In the genomic region with DNA sequence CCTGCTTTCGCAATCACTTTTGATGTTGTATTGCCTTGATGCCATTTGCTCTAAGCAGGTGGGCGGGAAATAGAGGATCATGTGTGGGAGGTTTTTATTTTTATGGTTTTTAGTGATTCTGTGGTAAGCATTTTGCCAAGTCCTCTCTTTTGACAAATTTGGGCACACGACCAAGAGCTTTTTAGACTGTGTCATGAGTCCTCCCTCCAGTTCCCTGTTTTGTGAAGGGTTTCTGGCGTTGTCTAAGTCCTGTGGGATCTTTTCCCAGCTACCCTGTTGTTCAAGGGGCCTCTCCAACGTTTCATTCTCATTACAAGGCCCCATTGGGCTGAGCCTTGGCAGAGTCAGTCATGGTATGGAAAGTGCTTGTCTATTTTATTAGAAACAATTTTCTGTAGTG, we compare ENCODE assay signal across 17 mouse cellular contexts.
DNase-seq lines count a peak whose midpoint lies in the region; ATAC-seq lines count a peak whose summit lies in the region.
"Had no signal": no experiment of that assay in that cellular context is flagged by ENCODE, and none has a peak within 500 bp of the region (broad histone marks: within the 10 kb centered on the region; RNA-seq: fewer than 3 reads in every experiment).

No protein-coding gene starts in this region.

- DNase-seq in hindbrain, embryonic 11.5 days (ENCODE audit: low spot score), result no peak
- DNase-seq in right cerebral cortex, adult 18-20 months, result peak; percentile 20
- no peak for DNase-seq in right cerebral cortex, postnatal 14 days
- DNase-seq in adrenal gland, postnatal 25 days, result no peak
- no peak for DNase-seq in T-cell, adult 2 months (ENCODE audit: low spot score)
- DNase-seq: cerebellum, adult 11-12 months; heart, adult 11 months; kidney, adult 18-20 months; kidney, postnatal 14 days; liver, embryonic 13.5 days; retina, postnatal 1 day; thymus, postnatal 36 days had no signal

- H3K4me3 ChIP-seq in hindbrain, embryonic 16.5 days (ENCODE audit: low read length), result no peak overlapping the region
- H3K4me3 ChIP-seq in hindbrain, embryonic 11.5 days (ENCODE audit: low read depth, low read length), result no peak overlapping the region
- no peak overlapping the region for H3K4me3 ChIP-seq in forebrain, embryonic 16.5 days (replicated peaks; ENCODE audit: low read length)
- H3K4me3 ChIP-seq in limb, embryonic 15.5 days, result no peak overlapping the region
- H3K4me3 ChIP-seq: liver, embryonic 13.5 days; megakaryocyte, embryonic 14.5 days had no signal

- H3K9ac ChIP-seq in hindbrain, embryonic 16.5 days (ENCODE audit: low read depth, low read length), result no peak overlapping the region
- no peak overlapping the region for H3K9ac ChIP-seq in hindbrain, embryonic 11.5 days (ENCODE audit: low read depth, low read length)
- no peak overlapping the region for H3K9ac ChIP-seq in forebrain, embryonic 16.5 days (replicated peaks; ENCODE audit: low read depth, low read length)
- no peak overlapping the region for H3K9ac ChIP-seq in limb, embryonic 15.5 days
- H3K9ac ChIP-seq: liver, embryonic 13.5 days had no signal

- no peaks in the 10 kb centered on the region for H3K27me3 ChIP-seq in hindbrain, embryonic 16.5 days (replicated peaks; ENCODE audit: control insufficient read depth, insufficient read depth, low read length)
- no peaks in the 10 kb centered on the region for H3K27me3 ChIP-seq in hindbrain, embryonic 11.5 days (ENCODE audit: control insufficient read depth, insufficient read depth, low read length)
- H3K27me3 ChIP-seq in forebrain, embryonic 16.5 days (replicated peaks; ENCODE audit: control insufficient read depth, insufficient read depth, low read length), result no peaks in the 10 kb centered on the region
- no peaks in the 10 kb centered on the region for H3K27me3 ChIP-seq in limb, embryonic 15.5 days
- H3K27me3 ChIP-seq: liver, embryonic 13.5 days had no signal

- H3K27ac ChIP-seq in hindbrain, embryonic 16.5 days (ENCODE audit: low read depth, low read length), result no peak overlapping the region
- H3K27ac ChIP-seq in hindbrain, embryonic 11.5 days (ENCODE audit: low read depth, low read length), result no peak overlapping the region
- H3K27ac ChIP-seq in forebrain, embryonic 16.5 days (ENCODE audit: low read length), result no peak overlapping the region
- H3K27ac ChIP-seq in limb, embryonic 15.5 days, result no peak overlapping the region
- H3K27ac ChIP-seq: liver, embryonic 13.5 days had no signal

- 59% methylated on average over 5 of the region's 5 CpGs for WGBS in hindbrain, embryonic 16.5 days
- 79% methylated on average over 5 of the region's 5 CpGs for WGBS in hindbrain, embryonic 11.5 days
- 47% methylated on average over 5 of the region's 5 CpGs for WGBS in forebrain, embryonic 16.5 days
- 53% methylated on average over 5 of the region's 5 CpGs for WGBS in limb, embryonic 15.5 days

- H3K4me1 ChIP-seq in hindbrain, embryonic 16.5 days (ENCODE audit: control insufficient read depth, insufficient read depth, low read depth, low read length), result no peaks in the 10 kb centered on the region
- no peaks in the 10 kb centered on the region for H3K4me1 ChIP-seq in hindbrain, embryonic 11.5 days (replicated peaks; ENCODE audit: control insufficient read depth, insufficient read depth, low read length)
- peaks cover 12% of the 10 kb centered on the region for H3K4me1 ChIP-seq in forebrain, embryonic 16.5 days (replicated peaks; ENCODE audit: control insufficient read depth, insufficient read depth, low read length)
- H3K4me1 ChIP-seq in limb, embryonic 15.5 days, result no peaks in the 10 kb centered on the region
- H3K4me1 ChIP-seq: liver, embryonic 13.5 days had no signal

- no peaks in the 10 kb centered on the region for H3K36me3 ChIP-seq in hindbrain, embryonic 16.5 days (ENCODE audit: control insufficient read depth, insufficient read depth, low read length)
- no peaks in the 10 kb centered on the region for H3K36me3 ChIP-seq in hindbrain, embryonic 11.5 days (ENCODE audit: control insufficient read depth, insufficient read depth, low read length)
- no peaks in the 10 kb centered on the region for H3K36me3 ChIP-seq in forebrain, embryonic 16.5 days (ENCODE audit: control insufficient read depth, insufficient read depth)
- no peaks in the 10 kb centered on the region for H3K36me3 ChIP-seq in limb, embryonic 15.5 days
- H3K36me3 ChIP-seq: liver, embryonic 13.5 days had no signal

- no peak overlapping the region for H3K4me2 ChIP-seq in hindbrain, embryonic 16.5 days (ENCODE audit: low read length)
- no peak overlapping the region for H3K4me2 ChIP-seq in hindbrain, embryonic 11.5 days (replicated peaks; ENCODE audit: low read depth, low read length)
- no peak overlapping the region for H3K4me2 ChIP-seq in forebrain, embryonic 16.5 days (ENCODE audit: low read length)
- H3K4me2 ChIP-seq in limb, embryonic 15.5 days, result no peak overlapping the region
- H3K4me2 ChIP-seq: liver, embryonic 13.5 days had no signal

- peak; percentile 57 for ATAC-seq in hindbrain, embryonic 16.5 days
- ATAC-seq in hindbrain, embryonic 11.5 days (ENCODE audit: low FRiP score), result no peak
- ATAC-seq in forebrain, embryonic 16.5 days, result peak; percentile 45
- 0 out of 2 replicates have a peak, but pooled peaks have one; percentile 28 for ATAC-seq in limb, embryonic 15.5 days (ENCODE audit: insufficient number of reproducible peaks, low FRiP score, low TSS enrichment, low read depth)
- ATAC-seq: lung, postnatal 0 days had no signal

- H3K9me3 ChIP-seq in hindbrain, embryonic 16.5 days (ENCODE audit: control insufficient read depth, low read length), result no peaks in the 10 kb centered on the region
- no peaks in the 10 kb centered on the region for H3K9me3 ChIP-seq in hindbrain, embryonic 11.5 days (ENCODE audit: control insufficient read depth, low read length)
- H3K9me3 ChIP-seq in forebrain, embryonic 16.5 days (ENCODE audit: control insufficient read depth, low read length), result no peaks in the 10 kb centered on the region
- H3K9me3 ChIP-seq in limb, embryonic 15.5 days, result no peaks in the 10 kb centered on the region
- H3K9me3 ChIP-seq: liver, embryonic 13.5 days; megakaryocyte, embryonic 14.5 days had no signal
